Mouse (Mus musculus): ENCODE results near the gene Btbd7. TPM values are rescaled to one million over a fixed set of nuclear protein-coding genes. Genes with fewer than 3 reads are reported as not detected.

The Btbd7 gene
- total RNA-seq, 2 experiments from 2014 or later = 17.9 TPM

DNA sequence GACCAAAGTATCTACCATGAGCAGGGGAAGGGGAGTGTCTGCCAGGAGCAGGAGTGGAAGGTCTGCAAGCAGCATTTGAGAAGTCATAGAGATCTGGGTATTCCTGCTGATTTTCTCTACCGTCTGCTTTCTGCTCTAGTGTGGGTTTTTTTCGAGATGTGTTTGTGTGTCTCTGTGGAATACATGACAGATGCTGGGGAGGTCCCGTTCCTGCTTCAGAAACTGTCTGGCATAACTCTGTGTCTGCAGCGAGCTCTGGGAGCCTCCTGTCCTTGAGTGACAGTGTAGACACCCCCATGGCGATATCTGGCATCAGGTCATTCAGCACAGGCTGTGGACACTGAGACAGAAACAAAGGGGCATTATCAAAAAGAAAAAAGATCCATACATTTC is 92.7 kb downstream of the Btbd7 start:
- intact Hi-C loops (cut with DNase I) = loop anchor here (10.0 kb wide), 1 partner anchor 279 kb away; no protein-coding TSS in a partner anchor
- DNase-seq (ENCODE audit: low spot score in 2 of 2) = peak in 1 of 2 experiments; percentile 17

DNA sequence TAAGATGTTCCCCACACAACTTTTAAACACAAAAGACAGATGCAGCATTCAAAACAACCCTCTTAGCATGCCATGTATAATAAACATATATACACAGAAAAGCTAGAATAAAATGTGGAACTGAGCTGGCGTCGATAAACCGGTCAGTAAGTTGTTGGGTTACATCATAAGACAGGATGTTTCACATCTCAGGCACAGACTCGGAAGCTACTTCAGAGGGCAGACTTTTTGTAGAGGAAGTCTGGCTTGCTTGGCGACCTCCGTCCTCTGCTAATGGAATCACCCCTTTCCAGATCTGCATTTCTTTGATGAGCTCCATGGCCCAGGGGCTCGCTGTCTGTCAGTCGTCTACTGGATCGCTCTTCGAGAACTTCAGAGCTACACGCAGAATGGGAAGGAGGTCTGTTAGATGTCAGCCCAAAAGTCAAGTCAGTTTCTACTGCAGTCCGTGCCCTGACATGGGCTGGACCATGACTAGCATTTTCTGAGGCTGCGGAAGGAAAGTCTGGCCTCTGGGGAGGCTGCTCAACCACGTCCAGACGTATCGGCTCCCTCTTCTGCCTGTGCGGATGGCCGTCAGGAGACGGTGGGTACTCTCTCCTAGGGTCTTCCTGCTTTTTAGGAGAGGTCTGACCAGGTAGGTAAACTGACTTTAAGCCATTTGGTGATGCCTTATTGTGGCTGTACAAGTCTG is 93.2 kb downstream of the Btbd7 start:
- DNase-seq (ENCODE audit: low spot score in 2 of 2) = no peak
- intact Hi-C loops (cut with DNase I) = loop anchor here (10.0 kb wide), 1 partner anchor 280 kb away; no protein-coding TSS in a partner anchor

DNA sequence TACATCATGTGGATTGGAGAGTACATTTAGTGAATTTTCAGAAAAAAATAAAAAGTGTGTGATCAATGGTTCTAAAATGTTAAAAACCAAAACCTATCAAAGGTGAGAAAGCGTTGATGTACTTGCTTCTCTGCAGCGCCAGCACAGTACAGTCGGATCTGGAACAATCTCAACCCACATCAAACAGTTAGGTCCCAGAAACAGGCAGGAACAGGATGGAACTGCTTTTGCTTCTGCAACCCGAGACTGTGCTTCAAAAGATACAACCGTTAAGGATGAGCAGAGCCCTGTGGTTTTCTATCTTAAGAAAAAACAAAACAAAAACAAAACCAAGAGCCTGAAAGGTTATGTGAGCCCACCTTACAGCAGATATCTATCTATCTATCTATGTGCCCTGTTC is 95.4 kb downstream of the Btbd7 start:
- intact Hi-C loops (cut with DNase I) = loop anchor here (10.0 kb wide), 1 partner anchor 282 kb away; no protein-coding TSS in a partner anchor
- no peak for DNase-seq (ENCODE audit: low spot score in 2 of 2)

DNA sequence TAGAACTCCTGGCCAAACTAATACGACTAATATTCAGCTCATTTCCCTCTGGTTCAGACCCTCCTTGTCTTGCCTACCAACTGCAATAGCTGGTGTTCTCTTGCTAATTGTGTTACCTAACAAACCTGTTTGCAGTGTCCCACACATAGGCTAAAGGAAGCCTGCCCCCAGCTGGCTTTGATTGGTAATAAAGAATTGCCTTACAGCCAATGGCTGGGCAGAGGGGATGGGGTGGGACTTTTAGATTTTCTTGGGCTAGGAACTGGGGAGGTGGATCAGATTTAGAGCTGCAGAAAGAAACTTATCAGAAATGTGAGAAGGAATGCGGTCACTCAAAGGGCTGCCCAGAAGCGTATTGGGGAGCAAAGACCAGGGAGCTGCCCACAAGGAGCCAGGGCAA is 98.8 kb downstream of the Btbd7 start:
- intact Hi-C loops (cut with DNase I) = no loop called here
- no peak for DNase-seq (ENCODE audit: low spot score in 2 of 2)

DNA sequence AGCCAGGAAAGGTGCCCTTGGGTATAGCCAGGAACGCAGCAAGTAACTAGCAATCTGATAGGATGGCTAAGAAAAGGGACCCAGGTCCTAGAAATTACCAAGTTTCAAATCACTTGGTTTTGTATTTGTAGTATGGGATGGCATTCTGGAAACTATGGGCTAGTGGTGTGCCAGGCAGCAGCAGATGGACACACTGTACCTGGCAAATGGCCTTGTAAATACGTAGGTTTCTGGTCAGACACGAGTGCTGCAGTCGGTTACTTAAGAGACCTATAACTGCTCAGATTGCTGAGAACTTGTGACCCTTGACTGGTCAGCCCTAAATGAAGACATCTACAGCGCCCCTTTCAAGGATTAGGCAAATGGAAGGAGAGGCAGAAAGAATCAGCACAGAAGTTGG is 100.1 kb downstream of the Btbd7 start:
- DNase-seq (ENCODE audit: low spot score in 2 of 2) = no peak
- intact Hi-C loops (cut with DNase I) = no loop called here

DNA sequence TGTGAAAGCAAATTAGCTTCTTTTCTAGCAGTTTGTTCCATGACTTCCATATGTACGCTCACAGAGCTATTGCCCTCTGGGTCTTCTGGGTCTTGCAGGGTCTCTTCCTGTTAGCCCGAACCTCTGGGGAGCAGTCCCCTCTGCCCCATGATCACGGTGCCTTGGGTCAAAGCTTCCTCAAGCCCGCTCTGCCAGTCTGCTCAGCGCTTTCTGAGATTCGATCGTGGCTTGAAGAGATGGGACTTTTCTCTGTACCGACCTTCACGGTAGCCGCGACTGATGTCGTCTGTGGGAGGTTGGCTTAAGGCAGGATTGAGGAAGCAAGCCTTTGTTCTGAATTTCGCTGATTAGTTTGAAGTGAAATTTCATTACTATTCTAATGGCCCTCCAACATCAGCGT is 102.2 kb downstream of the Btbd7 start:
- intact Hi-C loops (cut with DNase I) = no loop called here

DNA sequence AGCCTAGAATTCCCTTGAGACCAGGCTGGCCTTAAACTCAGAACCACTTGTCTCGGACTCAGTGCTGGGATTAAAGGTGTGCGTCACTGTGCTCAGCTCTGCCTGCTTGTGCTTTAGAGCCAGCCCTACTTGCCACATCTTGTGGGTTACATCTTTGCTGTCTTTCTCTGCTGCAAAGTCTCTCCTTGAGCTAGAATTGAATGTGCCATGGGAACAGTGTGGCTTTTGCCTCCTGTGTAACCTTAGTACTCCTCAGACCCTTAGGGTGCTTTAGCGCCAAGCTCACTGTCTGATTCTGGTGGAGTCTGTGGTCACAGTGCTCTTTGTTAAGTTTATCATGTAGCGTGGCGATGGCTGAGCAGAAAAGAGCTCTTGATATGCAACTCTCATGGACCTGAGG is 105.6 kb downstream of the Btbd7 start:
- DNase-seq (ENCODE audit: low spot score in 2 of 2) = no peak
- intact Hi-C loops (cut with DNase I) = no loop called here

More for the DNA sequence above, 102.2 kb downstream of the Btbd7 start:
- no peak for DNase-seq (ENCODE audit: low spot score in 2 of 2)

DNA sequence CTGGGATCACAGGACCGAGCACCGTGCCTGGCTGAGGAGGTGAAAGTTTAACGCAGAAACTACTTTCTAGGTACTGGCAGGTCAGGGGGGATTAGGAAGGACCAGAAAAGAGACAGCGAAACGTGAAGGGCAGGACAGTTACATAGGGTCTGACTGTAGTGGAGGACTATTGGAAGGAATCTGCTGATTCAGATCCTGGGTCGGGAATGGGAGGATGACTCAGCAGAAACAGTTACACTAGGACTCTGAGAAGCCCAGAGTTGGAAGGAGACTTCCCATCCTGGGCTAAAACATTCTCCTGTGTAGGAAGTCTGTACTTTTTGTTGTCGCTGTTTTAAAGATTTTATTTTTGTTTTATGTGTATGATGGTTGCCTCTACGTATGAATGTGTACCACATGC is 106.7 kb downstream of the Btbd7 start:
- intact Hi-C loops (cut with DNase I) = no loop called here
- no peak for DNase-seq (ENCODE audit: low spot score in 2 of 2)

DNA sequence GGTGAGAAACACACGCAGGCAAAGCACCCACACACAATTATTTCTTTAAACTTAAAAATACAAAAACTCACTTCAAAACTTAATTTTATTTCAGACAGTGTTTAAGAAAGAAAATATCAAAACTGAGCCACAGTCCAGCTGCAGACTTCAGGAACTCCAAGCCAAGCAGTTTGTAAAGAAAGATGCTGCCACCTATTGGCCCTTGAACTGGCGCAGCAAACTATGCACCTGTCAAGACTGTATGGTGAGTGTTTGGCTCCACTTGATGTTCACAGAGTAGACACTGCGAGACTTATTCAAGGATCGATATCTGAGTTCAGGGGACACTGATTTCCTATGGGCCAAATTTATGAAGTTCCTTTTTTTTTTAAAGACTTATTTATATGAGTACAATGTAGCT is 109.3 kb downstream of the Btbd7 start:
- no peak for DNase-seq (ENCODE audit: low spot score in 2 of 2)
- intact Hi-C loops (cut with DNase I) = no loop called here

DNA sequence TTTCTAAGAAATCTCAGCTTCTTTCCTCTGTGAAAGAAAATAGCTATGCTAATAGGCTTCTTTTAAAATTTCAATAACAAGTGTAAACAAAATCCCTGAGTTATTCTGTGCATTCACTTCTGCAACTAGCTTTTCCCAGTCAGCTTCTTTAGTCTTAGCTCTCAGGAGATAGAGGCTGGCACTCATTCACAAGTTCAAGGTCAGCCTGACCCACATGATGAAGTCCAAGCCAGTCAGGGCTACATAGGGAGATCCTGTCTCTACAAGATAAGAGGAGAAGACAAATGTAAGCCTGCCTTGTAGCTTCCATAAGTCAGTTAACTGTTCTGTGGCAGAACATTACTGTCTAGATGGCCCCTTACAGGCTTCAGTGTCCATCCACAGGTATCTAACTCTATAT is 114.6 kb downstream of the Btbd7 start:
- no peak for DNase-seq (ENCODE audit: low spot score in 2 of 2)
- intact Hi-C loops (cut with DNase I) = no loop called here

DNA sequence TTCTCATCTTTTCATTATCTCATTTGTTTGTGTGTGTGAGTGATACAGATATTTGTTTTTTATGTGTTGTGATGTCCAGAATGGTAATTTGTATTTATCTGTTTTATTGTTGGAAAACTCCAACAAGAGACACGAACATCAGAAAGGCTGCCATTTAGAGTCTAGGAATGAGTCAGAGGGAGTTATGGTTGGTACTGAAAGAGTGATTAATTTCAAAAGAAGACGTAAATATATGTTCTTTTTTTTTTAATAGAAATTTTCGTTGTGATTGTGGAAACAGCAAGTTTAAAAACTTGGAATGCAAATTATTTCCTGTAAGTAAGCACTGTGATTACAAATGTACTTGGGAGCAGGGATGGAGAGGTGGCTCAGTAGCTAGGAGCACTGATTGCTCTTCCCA is 116.6 kb downstream of the Btbd7 start:
- DNase-seq (ENCODE audit: low spot score in 2 of 2) = no peak
- intact Hi-C loops (cut with DNase I) = no loop called here

DNA sequence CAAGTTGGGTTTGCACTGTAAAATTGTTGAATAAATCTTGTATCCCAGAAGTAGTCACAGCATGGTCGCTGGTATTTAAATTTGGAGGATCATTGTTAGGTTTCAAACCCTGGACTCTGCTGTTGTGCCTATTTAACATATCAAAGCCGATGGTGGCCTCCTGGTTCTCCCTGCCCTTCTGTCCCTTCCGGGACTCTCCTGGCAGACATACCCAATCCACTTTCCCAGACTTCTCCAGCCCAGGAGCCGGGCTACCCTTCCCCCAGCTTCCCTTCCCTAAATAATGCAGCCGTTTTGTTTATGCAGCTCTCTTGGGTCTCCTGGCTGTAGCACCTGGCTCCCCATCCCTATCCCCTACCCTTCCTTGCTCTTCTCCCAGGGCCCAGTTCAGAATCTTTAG is 119.3 kb downstream of the Btbd7 start:
- no peak for DNase-seq (ENCODE audit: low spot score in 2 of 2)
- intact Hi-C loops (cut with DNase I) = no loop called here

DNA sequence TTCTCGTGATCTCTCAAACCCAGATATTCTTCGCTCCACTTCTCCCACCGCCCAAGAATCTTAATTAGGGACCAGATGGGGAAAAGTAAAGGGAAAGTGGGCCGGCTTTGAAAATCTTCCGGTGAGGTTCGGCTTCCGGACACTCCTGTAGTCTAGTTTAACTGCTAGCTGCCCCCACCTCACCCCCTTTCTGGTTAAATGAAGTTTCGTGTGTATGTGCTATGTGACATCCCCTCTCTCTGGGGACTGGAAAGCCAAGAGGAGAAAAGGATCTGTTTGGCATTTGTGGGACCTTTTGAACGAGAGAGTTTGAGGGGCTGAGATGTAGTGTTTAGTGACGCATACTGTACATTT is 119.9 kb downstream of the Btbd7 start, which contains the start of gene Gm20604:
TSS of gene Gm20604 (minus strand) at position 270 of the 354 bp plus-strand sequence.
- intact Hi-C loops (cut with DNase I) = no loop called here
- DNase-seq (ENCODE audit: low spot score in 2 of 2) = no peak

DNA sequence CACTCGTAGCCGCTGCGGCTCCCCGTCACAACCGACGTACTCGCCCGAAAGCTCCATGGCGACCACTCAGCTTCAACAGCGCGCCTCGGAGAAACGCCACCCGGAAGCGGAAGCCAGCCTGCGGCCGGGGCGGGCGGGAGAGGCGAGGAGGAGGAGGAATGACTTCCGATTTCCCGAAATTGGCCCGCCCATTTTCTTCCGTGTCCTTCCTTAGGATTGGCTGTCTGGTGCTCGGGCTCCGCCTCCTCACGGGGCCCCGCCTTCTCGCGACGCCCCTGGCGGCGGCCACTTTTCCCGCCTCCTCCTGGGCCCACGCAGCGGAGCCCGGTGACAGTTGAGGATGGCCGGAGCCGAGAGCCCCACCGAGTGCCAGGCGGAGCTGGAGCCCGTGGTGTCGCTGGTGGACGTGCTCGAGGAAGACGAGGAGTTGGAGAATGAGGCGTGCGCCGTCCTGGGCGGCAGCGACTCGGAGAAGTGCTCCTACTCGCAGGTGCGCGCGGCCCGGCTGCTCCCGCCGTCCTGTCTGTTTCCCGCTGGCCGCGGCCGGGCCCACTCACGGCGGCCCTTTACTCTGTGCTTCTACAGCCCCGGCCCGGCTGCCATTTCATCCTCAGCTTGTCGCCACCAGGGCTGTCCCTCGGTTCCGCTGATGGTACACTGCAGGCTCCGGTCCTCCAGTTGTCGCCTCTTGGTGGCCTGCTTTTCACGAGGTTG is 120.4 kb downstream of the Btbd7 start, which contains the start of the genes Gm28051, Gon7 and Ubr7:
TSS of gene Gm28051 (minus strand) at position 77 of the 714 bp plus-strand sequence.
TSS of gene Gon7 (minus strand) at position 115 of the 714 bp plus-strand sequence.
TSS of gene Ubr7 (plus strand) at position 279 of the 714 bp plus-strand sequence.
- intact Hi-C loops (cut with DNase I) = no loop called here
- peak; percentile 97 to 98 for DNase-seq (ENCODE audit: low spot score in 2 of 2)

DNA sequence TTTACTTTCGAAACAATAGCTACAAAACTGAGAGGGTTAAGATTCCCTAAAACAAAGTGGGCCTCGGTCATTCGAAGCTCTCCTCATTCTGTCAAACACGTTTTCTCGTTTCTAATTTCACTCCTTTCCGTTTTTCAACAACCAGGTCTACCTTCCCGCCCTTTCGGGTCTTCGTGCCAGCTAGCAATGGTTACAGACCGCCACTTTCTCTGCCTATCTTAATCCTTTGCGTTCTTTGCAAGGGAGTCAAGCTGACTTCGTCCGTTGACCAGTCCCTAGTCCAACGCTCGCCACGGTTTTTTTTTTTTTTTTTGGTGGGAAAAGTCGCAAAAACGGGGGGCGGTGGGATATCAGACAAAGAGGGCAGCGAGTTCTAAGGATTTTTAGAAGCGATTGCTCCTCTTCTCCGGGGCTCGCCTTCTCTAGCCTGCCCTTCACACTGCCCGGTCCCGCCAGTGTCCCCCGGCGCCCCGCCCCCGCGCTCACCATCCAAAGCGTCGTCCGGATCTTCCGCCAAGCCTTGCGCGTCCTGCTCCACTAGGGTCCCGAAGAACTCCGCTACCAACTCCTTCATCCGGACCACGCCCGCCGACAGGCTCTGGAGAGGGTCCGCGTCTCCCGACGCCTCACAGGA is 121.1 kb downstream of the Btbd7 start:
- no peak for DNase-seq (ENCODE audit: low spot score in 2 of 2)
- intact Hi-C loops (cut with DNase I) = no loop called here

DNA sequence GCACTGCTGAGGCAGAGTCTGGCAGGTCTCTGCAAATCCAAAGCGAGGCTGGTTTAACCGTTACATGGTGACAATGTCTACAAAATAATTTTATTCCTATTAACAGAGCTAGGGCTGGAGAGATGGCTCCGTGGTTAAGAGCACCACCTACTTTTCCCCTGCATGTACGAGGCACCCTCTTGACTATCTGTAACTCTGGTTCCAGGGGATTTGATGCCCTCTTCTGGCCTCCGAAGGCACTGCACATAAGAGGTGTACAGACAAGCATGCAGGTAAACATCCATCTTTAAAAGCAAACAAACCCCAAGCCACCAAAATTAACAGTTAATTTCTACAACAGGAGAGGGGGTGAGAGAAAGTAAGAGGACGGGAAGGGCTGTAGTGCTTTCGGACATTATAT is 122.0 kb downstream of the Btbd7 start:
- intact Hi-C loops (cut with DNase I) = no loop called here

DNA sequence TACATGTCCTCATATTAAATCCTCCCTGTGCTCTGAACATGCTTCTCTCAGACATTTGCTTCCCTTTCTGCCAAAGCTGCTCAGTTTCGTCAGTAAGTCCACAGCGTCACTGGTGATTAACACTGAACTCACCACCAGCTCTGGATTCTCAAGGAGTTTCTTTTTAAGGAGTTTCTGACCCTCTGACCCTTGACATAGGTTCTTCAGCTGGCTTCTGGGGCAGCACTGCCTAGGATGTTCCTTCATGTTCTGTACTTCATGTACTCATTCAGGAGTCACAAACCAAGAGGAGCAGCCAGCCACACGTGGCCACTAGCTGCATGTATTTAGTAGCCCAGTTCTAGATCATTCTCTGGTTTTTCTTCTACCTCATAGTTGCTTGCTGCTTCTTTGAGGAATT is 130.0 kb downstream of the Btbd7 start:
- no peak for DNase-seq (ENCODE audit: low spot score in 2 of 2)
- intact Hi-C loops (cut with DNase I) = no loop called here

More for the DNA sequence above, 122.0 kb downstream of the Btbd7 start:
- DNase-seq (ENCODE audit: low spot score in 2 of 2) = peak in 1 of 2 experiments; percentile 36

DNA sequence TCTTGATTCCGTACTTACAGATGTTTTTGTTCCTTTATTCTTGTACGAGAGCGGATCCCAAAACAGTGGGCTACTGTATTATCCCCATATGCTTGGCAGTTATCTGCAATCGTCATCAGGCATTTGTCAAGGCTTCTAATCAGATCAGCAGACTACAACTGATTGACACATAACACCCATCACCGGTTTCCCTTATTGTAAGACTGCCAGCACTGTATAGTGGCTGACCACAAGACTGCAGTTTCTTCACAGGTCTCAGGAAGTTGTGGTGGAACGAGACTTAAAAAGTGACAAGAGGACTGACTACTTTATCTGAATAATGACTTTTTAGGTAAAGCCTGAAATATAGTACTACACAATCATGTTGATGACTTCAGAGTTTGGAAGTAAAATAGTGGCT is 133.4 kb downstream of the Btbd7 start:
- no peak for DNase-seq (ENCODE audit: low spot score in 2 of 2)
- intact Hi-C loops (cut with DNase I) = no loop called here

DNA sequence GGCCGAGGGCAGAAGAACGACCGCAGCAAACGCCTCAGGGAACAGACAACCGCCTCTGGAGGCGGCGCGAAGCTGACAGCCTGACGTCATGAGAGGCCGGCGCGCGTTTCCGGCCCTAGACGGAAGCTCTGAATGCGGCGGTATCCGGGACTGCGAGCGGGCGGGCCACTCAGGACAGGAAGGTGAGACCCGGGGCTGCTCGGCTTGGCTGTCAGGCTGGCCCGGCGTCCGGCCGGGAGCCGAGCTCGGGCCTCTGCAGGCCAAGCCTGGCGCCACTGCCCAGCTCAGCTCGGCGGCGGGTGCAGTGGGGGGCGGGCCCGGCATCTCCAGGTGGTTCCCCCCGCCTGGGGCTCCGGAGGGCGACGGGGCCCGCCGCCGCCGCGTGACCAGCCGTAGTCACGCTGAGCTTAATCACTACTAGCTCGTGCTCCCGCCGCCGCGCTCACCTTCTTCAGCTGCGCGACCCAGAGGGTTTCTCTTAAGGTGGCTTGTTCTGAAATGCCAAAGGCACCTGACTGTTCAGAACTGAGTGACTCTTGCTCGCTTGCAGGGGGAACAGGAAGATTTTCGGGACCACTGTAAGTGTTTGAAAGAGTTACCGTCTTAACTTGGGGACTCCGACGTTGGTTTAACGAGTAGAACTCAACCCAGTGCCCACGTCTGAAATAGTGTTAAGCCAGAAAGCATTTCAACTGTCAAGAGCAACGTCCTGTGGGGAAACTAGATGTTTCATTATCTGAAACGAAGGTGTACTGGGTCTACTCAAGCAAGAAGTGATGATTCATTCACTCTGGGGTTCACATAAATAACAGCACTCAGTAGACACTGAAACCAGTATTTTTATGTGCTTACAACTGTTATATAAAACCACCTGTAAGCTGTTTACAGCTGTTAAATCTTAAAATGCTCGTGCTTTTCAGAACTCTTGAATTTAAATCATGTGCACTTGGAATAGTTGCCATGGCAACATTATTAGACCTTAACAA is 134.4 kb downstream of the Btbd7 start, which contains the start of the genes Moap1 and Tmem251:
TSS of gene Moap1 (minus strand) at position 73 of the 986 bp plus-strand sequence.
TSS of gene Tmem251 (plus strand) at position 174 of the 986 bp plus-strand sequence.
- intact Hi-C loops (cut with DNase I) = no loop called here
- peak; percentile 88 to 91 for DNase-seq (ENCODE audit: low spot score in 2 of 2)
